Mouse (Mus musculus) left cerebral cortex, adult 9 months (tissue): ENCODE measurements around the gene Dlg4.
A peak's percentile ranks its signal among the peaks of the same experiment; 100 is the strongest.

Source experiments
- DNase-seq, 2 experiments: peaks; one replicate each; pipeline ENCODE4 v3.0.0; 2022; ENCODE audit warnings: low spot score in 2 of 2

Gene Dlg4

DNA sequence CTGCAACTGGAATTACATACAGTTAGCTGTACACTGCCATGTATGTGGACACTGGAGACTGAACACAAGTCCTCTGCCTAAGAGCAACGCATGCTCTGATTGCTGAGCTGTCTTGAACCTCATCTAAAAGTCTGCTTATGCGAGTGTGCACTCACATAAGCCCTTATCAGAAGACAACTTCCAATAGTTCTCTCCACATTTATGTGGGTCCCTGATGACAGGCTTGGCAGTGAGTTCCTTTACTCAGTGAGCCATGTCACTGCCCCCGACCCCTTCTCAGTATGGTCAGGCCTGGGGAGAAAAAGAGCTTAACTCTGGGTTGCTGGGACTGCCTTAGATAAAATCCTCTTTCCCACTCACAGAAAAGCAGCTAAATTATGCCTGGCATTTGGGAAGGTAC lies at the start of gene Dlg4:
Dlg4 (plus strand) TSS at position 274 of the 400 bp plus-strand sequence.
- no peak for DNase-seq

DNA sequence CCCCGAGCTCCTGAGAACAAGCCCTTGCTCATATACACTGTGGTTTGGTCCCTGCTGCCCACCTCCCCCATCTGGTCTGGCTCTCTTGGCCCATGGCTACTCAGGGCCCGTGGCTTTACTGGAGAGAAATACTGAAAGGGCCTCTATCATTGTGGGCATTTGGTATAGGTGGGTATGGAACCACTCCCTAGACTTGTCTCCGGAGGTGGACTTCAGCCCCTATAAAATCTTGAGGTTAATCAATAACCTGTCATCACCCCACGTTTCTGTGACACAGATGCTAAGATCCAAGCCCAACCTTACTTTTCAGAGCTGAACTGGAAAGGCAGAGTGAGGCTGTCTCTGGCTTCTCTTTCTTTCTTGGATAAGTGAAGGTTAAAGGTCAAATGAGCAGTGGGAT lies 47.9 kb upstream of the Dlg4 start:
- DNase-seq, result no peak

DNA sequence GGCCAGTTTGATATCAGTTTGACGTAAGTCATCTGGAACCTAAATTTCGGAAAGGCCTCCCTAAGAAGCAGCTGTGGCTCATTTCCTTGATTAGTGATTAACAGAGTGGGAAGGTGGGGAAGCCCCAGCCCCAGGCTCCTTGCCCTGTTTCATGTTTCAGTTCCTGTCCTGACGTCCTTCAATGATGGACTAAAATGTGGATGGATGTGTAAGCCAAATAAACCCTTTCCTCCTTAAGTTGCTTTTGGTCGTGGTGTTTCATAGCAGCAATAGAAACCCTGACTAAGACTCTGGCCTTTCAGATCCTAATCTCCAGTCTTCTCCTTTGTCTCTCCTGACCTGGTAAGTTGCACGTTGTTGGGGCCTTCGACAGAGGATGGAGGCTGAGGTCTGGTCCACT lies 46.5 kb upstream of the Dlg4 start:
- DNase-seq, result no peak

DNA sequence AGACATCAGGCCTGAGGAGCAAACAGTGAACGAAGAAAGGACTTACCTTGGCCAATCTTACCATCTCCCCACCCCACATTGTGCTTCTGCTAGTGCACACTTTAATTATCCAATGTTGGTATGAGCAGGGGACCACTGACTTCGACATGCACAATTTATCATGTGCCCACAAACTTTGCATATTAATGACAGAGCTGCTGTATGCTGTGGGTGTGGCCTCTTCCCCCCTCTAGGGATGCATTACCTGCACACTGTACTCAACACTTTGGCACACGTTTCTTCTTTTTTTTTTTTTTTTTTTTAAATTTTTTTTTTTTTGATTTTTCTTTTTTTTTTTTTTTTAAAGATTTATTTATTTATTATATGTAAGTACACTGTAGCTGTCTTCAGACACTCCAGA lies 46.0 kb upstream of the Dlg4 start:
- DNase-seq, result no peak

DNA sequence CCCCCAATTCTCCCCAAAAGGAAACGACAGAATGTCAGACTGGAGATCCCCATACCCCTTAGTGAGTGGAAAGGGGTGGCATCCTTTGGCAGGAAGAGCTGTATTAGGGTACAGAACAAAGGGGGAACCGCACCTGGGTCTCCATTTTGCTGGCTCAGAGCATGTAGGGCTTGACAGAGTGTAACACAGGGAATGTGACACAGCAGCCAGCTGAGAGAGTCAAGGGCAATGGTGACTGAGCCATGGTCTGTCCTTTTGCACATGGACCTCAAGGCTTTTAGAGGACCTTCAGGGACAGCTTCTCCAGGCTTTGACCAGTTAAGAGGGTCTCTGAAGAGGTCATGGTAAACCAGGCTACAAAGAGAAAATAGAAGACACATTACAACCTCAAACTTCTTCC lies 41.8 kb upstream of the Dlg4 start:
- DNase-seq, result no peak

DNA sequence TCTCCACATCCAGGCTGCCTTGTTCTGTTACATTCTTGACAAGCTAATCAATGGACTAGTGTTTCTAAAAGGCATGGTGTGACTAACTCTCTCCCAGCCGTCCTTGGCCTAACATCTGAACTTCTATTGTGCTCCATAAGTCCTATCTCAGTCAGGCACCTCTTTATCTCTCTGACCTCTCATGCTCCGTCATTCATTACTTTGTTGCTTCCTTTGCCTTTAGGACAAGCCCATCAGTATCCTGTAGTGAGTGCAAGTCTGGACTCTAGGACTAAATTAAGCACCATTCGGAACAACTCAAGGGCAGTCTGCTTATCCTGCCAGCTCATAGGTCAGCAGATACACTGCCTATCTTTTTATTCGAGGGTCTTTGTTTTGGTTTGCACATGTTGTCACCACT lies 40.5 kb upstream of the Dlg4 start:
- DNase-seq, result no peak

DNA sequence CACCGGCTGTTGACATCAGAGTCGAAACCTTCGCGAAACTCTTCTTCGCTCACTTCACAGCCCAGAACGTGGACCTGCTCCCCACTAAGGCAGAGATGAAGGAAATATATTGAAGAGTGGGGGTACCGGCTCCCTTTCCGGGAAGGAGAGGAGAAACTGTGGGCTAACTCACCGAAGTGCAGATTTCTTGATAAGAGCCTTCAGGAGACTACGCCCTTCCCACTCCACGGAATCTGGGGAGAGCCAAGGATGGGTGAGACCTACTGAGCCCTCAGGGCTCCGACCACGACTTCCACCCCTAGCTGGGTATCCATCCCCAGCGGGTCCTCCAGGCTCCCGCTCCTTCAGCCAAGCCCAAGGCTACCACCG lies 36.9 kb upstream of the Dlg4 start:
- no peak for DNase-seq

DNA sequence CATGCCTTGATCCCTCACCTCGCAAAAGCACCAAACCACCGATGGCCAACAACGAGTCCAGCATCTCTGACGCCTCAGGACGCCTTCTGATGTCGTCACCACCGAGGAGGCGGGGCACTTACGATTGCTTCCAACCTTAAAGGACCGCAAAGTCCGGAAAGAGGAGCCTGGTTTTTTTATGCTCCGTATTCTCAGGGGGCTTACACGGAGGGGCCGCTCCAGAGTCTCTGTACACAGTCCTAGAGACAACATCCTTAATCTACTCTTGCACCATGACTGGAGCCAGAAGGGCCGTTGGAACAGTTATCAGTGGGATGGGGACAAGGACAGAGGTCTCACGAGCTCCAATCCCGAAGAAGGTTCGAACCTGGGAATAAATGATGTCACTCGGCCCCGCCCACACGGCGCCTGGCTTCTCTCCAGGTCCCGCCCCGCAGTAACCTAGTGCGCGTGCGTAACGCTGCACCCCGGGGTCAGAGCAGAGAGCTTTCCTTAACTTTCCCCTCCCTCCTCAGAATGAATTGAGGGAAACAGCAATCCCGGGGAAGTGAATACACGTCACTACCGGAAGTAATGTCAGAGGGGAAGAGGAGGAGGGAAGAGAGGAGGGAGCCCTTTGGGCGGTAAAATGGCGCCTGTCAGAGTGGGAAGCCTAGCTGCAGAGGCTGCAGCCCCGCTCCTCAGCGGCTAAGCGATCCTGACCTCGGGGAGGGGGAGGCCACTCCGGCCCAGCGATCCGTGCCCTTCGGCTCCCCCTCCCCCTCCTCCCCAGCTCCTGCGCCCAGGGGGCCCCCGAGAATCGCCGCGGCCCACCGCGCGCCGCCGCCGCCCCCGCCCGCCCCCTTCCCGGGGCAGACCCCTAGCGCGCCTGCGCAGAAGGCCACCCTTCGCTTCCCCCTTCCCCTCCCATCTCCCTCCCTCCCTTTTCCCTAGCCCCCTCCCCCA lies 36.3 kb upstream of the Dlg4 start:
- peak; percentile 98 to 100 for DNase-seq

DNA sequence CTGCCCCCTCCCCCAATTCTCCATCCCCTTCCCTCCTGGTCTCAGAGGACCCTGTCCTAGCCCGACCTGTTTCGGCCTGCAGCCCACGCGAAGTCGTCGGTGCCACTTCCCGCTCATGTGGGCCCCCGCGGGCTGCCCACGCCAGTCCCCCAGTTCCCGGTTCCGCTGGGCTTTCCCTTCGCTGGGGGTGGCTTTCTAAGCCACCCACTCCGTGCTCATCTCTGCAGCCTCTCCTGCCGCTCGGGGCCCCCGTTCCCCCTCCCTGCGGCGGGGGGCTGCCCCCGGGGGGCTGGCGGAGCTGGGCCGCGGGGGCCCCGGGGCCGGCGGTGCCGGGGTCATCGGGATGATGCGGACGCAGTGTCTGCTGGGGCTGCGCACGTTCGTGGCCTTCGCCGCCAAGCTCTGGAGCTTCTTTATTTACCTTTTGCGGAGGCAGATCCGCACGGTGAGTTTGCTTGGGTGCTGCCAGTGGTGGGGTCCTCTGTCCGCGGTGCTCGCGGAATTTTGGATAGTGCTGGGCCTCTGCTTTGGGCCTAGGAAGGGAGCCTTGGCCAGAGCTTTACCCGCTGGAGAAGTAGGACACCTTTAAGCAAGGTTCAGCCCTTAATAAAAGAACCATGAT lies 35.5 kb upstream of the Dlg4 start, which contains the start of gene Ctdnep1:
Ctdnep1 (plus strand) TSS at position 16 of the 622 bp plus-strand sequence.
- DNase-seq, result no peak

DNA sequence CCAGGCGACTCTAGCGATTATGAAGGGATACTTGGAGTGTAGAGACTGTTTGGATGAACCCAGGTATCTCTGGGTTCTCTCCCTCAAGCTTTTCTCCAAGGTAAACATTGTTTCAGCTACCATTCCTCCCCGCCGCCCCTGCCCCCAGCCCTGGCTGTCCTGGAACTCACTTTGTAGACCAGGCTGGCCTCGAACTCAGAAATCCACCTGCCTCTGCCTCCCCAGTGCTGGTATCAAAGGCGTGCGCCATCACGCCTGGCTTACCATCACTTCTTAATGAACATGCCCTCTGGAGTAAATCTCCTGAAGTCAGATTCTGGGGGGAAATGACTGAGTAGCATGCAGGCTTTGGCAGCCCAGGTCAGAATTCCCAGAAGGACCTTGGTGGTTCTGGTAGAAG lies 34.5 kb upstream of the Dlg4 start, which contains the start of gene Elp5:
Elp5 (minus strand) TSS at position 293 of the 400 bp plus-strand sequence.
- no peak for DNase-seq

DNA sequence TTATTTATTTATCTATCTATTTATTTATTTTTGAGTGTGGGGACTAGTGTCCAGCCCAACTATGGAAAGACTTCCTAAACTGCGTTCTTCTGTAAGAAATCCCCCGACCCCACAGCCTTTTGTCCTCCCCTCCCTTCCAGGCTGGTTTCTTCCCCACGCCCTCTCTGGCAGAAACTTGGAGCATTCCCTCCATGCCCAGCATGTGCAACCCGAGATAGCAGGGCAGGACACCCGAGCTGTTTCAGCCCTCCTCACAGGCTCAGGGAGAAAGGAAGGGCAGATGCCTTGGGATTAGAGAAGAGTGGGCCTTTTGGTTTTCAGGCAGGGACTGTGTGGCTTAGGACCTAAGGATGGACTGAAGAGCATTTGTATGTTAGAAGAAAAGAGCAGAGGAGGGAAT lies 33.9 kb upstream of the Dlg4 start:
- DNase-seq, result no peak

DNA sequence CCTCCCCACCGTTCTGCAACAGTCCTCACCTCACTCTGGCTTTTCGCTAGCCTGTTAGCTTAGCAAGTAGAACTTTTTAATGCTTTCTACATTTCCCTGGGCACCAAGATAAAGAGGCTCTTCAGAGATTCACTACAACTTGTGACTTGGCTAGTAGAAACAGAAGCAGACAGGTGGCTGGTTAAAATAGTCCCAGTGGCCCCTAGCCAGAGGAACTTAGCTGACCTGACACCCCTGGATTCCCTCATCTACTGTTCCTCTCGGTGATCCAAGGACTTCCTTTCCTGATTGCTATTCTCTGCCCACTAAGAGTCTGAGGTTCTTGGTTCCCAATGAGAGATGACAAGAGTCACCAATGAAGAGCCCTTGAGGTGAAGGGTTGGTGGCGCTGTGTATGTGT lies 33.4 kb upstream of the Dlg4 start:
- DNase-seq, result no peak

DNA sequence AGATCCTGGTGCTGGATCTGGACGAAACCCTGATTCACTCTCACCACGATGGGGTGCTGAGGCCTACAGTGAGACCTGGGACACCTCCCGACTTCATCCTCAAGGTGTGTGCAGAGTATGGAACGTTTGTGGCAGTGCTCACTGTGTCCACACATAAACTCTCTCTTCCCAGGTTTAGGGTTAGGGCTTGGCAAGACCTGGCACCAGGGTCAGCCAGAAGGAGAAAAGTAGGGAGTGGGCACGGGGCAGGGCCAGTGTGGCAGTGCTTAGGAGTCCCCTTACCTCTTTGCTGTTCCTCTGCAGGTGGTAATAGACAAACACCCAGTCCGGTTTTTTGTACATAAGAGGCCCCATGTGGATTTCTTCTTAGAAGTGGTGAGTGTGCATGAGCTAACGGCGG lies 32.3 kb upstream of the Dlg4 start:
- DNase-seq, result no peak

DNA sequence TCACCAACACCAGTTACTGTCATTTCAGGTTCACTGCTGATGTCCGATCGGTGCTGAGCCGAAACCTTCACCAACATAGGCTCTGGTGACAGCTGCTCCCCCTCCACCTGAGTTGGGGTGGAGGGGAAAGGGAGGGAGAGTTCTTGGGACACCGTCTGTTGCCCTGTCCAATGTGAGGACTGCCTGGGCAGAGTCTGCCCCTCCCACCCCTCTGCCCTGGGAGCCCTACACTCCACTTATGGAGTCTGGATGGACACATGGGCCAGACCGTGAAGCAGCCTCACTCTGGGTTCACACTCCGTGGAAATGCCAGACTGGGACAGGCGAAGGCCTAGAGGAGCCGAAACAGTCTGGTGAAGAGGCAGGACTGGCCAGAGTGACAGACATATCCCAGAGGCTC lies 26.8 kb upstream of the Dlg4 start:
- DNase-seq, result no peak

DNA sequence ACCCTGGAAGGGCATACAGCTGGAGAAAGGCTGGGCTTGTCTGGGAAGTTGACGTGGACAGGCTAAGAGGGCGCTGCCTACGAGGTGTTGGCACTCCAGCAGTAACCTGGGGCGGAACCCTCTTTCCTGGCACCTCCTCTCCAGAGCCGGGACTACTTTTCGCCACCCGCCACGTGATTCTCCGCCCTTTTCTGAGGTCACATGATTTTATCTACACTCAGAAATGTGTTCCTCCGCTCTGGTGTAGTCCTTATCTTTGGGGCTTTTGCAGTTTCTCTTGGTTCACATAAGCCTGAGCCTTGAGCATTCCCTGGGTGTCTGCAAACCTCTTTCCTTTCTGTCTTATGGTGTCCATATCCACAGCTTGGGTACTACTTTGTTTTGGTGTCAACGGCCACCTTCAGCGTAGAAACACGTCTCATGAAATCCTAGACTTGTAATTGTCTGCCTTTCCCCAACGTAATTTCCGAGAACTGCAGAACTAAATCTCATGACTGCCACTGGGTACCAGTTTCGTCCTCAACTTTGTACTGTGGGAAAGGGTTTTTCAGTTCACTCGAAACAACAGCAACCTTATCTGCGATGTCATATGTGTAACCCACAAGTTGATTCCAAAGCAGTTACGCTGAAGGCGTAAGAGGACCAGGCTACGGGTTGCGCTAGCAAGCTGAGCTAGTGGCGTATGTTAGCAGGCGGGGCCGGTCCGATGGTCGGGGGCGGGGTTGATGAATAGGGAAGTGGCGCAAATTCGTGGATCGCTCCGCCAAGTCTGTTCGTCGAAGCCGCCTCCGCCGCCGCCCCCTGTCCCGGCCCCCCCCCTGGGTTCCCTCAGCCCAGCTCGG lies 25.7 kb upstream of the Dlg4 start, which contains the start of gene Gabarap:
Gabarap (plus strand) TSS at position 294 of the 842 bp plus-strand sequence.
- peak; percentile 86 to 97 for DNase-seq

DNA sequence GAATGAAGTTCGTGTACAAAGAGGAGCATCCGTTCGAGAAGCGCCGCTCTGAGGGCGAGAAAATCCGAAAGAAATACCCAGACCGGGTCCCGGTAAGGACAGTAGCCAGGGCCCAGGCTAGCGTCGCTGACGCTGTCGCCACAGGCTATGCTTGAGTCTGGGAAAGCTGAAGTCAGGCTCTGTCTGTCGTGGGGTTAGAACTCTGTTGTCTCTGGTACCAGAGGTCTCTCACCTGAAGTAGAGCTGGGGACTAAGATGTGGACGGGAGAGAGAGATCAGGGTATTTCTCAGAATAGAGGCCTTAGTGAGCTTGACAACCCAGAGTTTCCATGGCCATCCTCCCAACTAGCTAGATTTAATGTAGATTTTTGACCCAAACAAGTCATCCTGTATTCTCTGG lies 25.0 kb upstream of the Dlg4 start:
- no peak for DNase-seq

DNA sequence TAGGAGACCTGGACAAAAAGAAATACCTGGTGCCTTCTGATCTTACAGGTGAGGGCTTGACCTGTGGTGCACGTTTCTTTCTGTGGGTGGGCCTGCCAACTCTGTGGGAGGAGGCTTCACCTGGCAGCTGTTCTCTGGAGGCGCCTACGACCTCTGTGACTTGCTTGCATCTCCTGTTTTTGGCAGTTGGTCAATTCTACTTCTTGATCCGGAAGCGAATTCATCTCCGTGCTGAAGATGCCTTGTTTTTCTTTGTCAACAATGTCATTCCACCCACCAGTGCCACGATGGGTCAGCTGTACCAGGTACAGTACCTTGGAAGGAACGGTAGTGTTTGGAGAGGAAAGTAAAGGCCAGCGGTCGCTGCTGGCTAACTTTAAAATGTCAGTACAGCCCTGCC lies 24.3 kb upstream of the Dlg4 start:
- no peak for DNase-seq

DNA sequence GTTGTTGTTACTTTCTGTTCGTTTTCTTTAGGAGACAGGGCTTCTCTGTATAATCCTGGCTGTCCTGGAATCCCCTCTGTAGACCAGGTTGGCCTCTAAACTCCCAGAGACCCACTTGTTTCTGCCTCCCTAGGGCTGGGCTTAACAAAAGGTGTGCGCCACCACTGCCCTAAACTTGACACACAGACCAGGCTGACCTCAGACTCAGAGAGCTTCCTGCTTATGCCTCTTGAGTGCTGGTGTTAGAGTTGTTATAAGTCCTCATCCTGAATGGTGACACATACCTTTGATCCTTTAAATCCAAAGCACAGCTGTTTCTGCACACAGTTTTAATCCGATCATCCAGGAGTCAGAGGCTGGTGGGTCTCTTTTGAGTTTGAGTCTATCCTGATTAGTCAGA lies 23.8 kb upstream of the Dlg4 start:
- no peak for DNase-seq

DNA sequence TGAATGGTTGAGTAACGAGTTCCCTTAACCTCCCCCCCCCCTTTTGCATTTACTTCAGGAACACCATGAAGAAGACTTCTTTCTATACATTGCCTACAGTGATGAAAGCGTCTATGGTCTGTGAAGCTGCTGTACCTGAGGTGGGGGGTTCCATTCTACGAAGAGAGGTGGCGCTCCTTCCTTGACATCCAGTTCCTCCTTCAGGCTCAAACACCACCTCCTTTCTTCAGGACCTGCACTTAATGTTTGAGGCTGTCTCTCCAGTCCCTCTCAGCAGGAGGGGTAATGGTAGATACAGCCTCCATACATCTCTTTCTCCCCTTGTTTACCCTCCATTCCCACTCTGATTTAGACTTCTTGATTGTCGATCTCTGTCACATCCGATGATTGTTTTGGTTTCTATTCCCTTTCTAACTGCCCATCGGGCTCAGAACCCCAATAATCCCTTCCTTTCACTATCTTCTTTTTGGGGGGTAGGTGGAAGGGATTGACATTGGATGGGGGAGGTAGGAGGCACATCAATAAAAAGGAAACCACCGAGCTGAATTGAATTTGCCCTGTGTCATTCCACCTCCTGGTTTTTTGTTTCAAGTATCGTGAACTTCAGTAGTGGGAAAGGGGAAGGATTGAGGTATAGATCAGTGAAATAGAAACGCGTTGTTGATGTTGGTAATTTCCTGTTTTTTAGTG lies 22.2 kb upstream of the Dlg4 start:
- DNase-seq, result no peak

DNA sequence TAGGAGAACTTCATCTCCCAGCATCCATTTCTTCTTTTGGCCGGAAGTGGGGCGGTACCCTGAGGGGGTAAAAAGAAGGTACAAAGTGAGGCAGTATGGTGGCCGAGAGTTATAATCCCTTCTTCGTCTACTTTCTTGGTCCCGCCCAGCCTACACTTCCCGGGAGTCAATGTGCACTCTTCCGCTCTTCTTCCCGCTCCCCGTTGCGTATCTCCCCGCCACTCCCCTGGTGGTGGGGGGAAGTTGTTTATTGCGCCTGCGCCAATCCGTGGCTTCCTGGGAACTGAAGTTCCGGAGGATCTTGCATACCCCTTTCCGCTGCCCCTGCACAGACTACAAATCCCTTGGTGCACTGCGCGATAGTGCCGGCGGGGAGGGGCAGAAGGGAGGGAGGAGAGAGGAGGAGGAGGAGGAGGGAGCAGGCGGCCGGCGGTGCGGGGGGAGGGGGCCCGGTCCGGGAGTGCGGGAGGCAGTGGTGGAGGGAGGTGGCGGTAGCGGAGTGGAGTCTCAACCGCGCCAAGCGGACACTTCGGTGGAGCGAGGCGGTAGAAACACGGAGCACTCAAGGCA lies 21.3 kb upstream of the Dlg4 start, which contains the start of gene Phf23:
Phf23 (plus strand) TSS at position 387 of the 570 bp plus-strand sequence.
- peak; percentile 98 to 99 for DNase-seq
